Mouse (Mus musculus) neural tube, embryonic 13.5 days (tissue): ENCODE data around the gene Pard3. TPM values are rescaled to one million over a fixed set of nuclear protein-coding genes. Genes with fewer than 3 reads are reported as not detected.

Experiments used
- ATAC-seq: fragments of 200-750 bp; cut with Nextera tagmentation; 2 replicates; pipeline ENCODE4 v1.8.0; 2017; ENCODE audit warnings: low read depth, mild to moderate bottlenecking, moderate TSS enrichment, moderate library complexity
- H3K27ac ChIP-seq: fragments of 300-500 bp; sonication (generic); replicated peaks from 2 replicates; pipeline ENCODE4 v1.5.1; 2015; ENCODE audit warnings: moderate library complexity, mild to moderate bottlenecking, inconsistent platforms
- H3K27me3 ChIP-seq: fragments of 300-500 bp; sonication (generic); 2 replicates; pipeline ENCODE4 v1.6.1; 2015; ENCODE audit warnings: mild to moderate bottlenecking, inconsistent platforms
- H3K36me3 ChIP-seq: fragments of 300-500 bp; sonication (generic); 2 replicates; pipeline ENCODE4 v1.6.1; 2015; ENCODE audit warnings: mild to moderate bottlenecking, inconsistent platforms
- H3K4me1 ChIP-seq: fragments of 300-500 bp; sonication (generic); replicated peaks from 2 replicates; pipeline ENCODE4 v1.6.1; 2015; ENCODE audit warnings: inconsistent platforms
- H3K4me2 ChIP-seq: fragments of 300-500 bp; sonication (generic); 2 replicates; pipeline ENCODE4 v1.6.1; 2015; ENCODE audit warnings: inconsistent platforms, mild to moderate bottlenecking, moderate library complexity
- H3K4me3 ChIP-seq: fragments of 300-500 bp; sonication (generic); 2 replicates; pipeline ENCODE4 v1.5.1; 2015; ENCODE audit warnings: mild to moderate bottlenecking, inconsistent platforms
- H3K9ac ChIP-seq: fragments of 300-500 bp; sonication (generic); 2 replicates; pipeline ENCODE4 v1.6.1; 2015; ENCODE audit warnings: moderate library complexity, mild to moderate bottlenecking, inconsistent platforms
- H3K9me3 ChIP-seq: fragments of 300-500 bp; sonication (generic); 2 replicates; pipeline ENCODE4 v1.6.1; 2016; ENCODE audit warnings: inconsistent platforms
- WGBS: fragments of 180-500 bp; shearing (Covaris S2); methylation state at CpG from one replicate; pipeline ENCODE4 v1.1.7; 2015; 5-methylcytosine and 5-hydroxymethylcytosine counted together
- polyA plus RNA-seq: library from polyadenylated mRNA; unstranded; fragments of >200 nt; fragmentation: Nextera tagmentation; extraction: Ambion mirVana; gene quantifications from 2 replicates; pipeline ENCODE4 v1.2.1, GENCODE M21; 2015

The Pard3 gene
- polyA plus RNA-seq, 1 experiment from 2014 or later = 20.9 TPM

- Histone ChIP-seq H3K9ac (no peak overlapping the region), H3K36me3 (no peaks in the 10 kb centered on the region), H3K27me3 (no peaks in the 10 kb centered on the region), H3K4me2 (no peak overlapping the region), H3K27ac (no peak overlapping the region), H3K9me3 (no peaks in the 10 kb centered on the region; the same call in 1 of the 2 replicates), H3K4me3 (no peak overlapping the region), H3K4me1 (peaks cover 12% of the 10 kb centered on the region; the same call in 1 of the 2 replicates)
- ATAC-seq = no peak
- WGBS = 91% methylated on average over 3 of the region's 3 CpGs
Observed at GRCm38 (mm10) chr8:127344421-127344820, 280.7 kb downstream of the Pard3 start.

- H3K4me2 ChIP-seq = no peak overlapping the region
- H3K27me3 ChIP-seq = no peaks in the 10 kb centered on the region
- 80% methylated on average over 1 of the region's 1 CpGs for WGBS
- no peak for ATAC-seq
- no peak overlapping the region for H3K4me3 ChIP-seq
- no peak overlapping the region for H3K27ac ChIP-seq
- H3K36me3 ChIP-seq = no peaks in the 10 kb centered on the region
- no peaks in the 10 kb centered on the region; the same call in 1 of the 2 replicates for H3K9me3 ChIP-seq
- H3K4me1 ChIP-seq = peaks cover 12% of the 10 kb centered on the region; the same call in 1 of the 2 replicates
- H3K9ac ChIP-seq = no peak overlapping the region
Observed at GRCm38 (mm10) chr8:127345912-127346423, 282.3 kb downstream of the Pard3 start.

GRCm38 (mm10) chr8:127347890-127348495 is 284.3 kb downstream of the Pard3 start:
- Histone ChIP-seq H3K9me3 (no peaks in the 10 kb centered on the region; the same call in 1 of the 2 replicates), H3K4me1 (peaks cover 12% of the 10 kb centered on the region; the same call in 1 of the 2 replicates), H3K27ac (no peak overlapping the region), H3K9ac (no peak overlapping the region), H3K36me3 (no peaks in the 10 kb centered on the region), H3K4me3 (no peak overlapping the region), H3K4me2 (no peak overlapping the region), H3K27me3 (no peaks in the 10 kb centered on the region)
- ATAC-seq = no peak
- WGBS = 93% methylated on average over 2 of the region's 2 CpGs

- Histone ChIP-seq H3K9ac (no peak overlapping the region), H3K36me3 (no peaks in the 10 kb centered on the region), H3K27me3 (no peaks in the 10 kb centered on the region), H3K9me3 (no peaks in the 10 kb centered on the region), H3K27ac (no peak overlapping the region), H3K4me1 (peaks cover 8% of the 10 kb centered on the region), H3K4me3 (no peak overlapping the region), H3K4me2 (no peak overlapping the region)
- ATAC-seq = no peak
Observed at GRCm38 (mm10) chr8:127361796-127362195, 298.1 kb downstream of the Pard3 start.

GRCm38 (mm10) chr8:127368347-127368746 is 304.7 kb downstream of the Pard3 start:
- H3K27me3 ChIP-seq = no peaks in the 10 kb centered on the region
- WGBS = 49% methylated on average over 3 of the region's 3 CpGs
- no peak overlapping the region for H3K27ac ChIP-seq
- H3K4me1 ChIP-seq = peaks cover 7% of the 10 kb centered on the region
- H3K4me2 ChIP-seq = no peak overlapping the region
- no peak overlapping the region for H3K4me3 ChIP-seq
- H3K9me3 ChIP-seq = no peaks in the 10 kb centered on the region
- H3K36me3 ChIP-seq = peaks cover 9% of the 10 kb centered on the region
- no peak overlapping the region for H3K9ac ChIP-seq
- ATAC-seq = no peak

- Histone ChIP-seq H3K9me3 (no peaks in the 10 kb centered on the region), H3K9ac (no peak overlapping the region), H3K36me3 (peaks cover 9% of the 10 kb centered on the region), H3K4me3 (no peak overlapping the region), H3K27ac (no peak overlapping the region), H3K4me2 (no peak overlapping the region), H3K27me3 (no peaks in the 10 kb centered on the region), H3K4me1 (peaks cover 8% of the 10 kb centered on the region)
- WGBS = 93% methylated on average over 16 of the region's 16 CpGs
- no peak for ATAC-seq
Observed at GRCm38 (mm10) chr8:127371326-127371949, 307.7 kb downstream of the Pard3 start.

GRCm38 (mm10) chr8:127377775-127378174 is 314.1 kb downstream of the Pard3 start:
- Histone ChIP-seq H3K27ac (no peak overlapping the region), H3K27me3 (no peaks in the 10 kb centered on the region), H3K9ac (no peak overlapping the region), H3K4me1 (peaks cover 25% of the 10 kb centered on the region), H3K4me3 (no peak overlapping the region), H3K9me3 (no peaks in the 10 kb centered on the region), H3K36me3 (peaks cover under 1% of the 10 kb centered on the region; the same call in 1 of the 2 replicates), H3K4me2 (no peak overlapping the region)
- no peak for ATAC-seq
- WGBS = 16% methylated on average over 2 of the region's 2 CpGs

GRCm38 (mm10) chr8:127378994-127379858 is 315.5 kb downstream of the Pard3 start:
- ATAC-seq = peak; percentile 93
- no peaks in the 10 kb centered on the region for H3K9me3 ChIP-seq
- WGBS = 34% methylated on average over 11 of the region's 11 CpGs
- no peak overlapping the region for H3K4me3 ChIP-seq
- peaks cover 22% of the 10 kb centered on the region for H3K4me1 ChIP-seq
- peak overlapping the region; percentile 82 for H3K27ac ChIP-seq
- H3K27me3 ChIP-seq = no peaks in the 10 kb centered on the region
- H3K36me3 ChIP-seq = peaks cover 11% of the 10 kb centered on the region
- H3K4me2 ChIP-seq = no peak overlapping the region
- 0 out of 2 replicates have a peak overlapping the region, but pooled peaks have one; percentile 41 for H3K9ac ChIP-seq

GRCm38 (mm10) chr8:127381259-127381658 is 317.6 kb downstream of the Pard3 start:
- no peak for ATAC-seq
- Histone ChIP-seq H3K27ac (no peak overlapping the region), H3K9ac (no peak overlapping the region), H3K27me3 (no peaks in the 10 kb centered on the region), H3K9me3 (no peaks in the 10 kb centered on the region), H3K4me2 (no peak overlapping the region), H3K4me1 (peaks cover 18% of the 10 kb centered on the region), H3K4me3 (no peak overlapping the region), H3K36me3 (peaks cover 11% of the 10 kb centered on the region)
- 94% methylated on average over 3 of the region's 3 CpGs for WGBS

- peaks cover 24% of the 10 kb centered on the region for H3K36me3 ChIP-seq
- no peak for ATAC-seq
- no peaks in the 10 kb centered on the region for H3K4me1 ChIP-seq
Observed at GRCm38 (mm10) chr8:127392700-127393099, 329.0 kb downstream of the Pard3 start.

GRCm38 (mm10) chr8:127395488-127395887 is 331.8 kb downstream of the Pard3 start:
- ATAC-seq = no peak
- Histone ChIP-seq H3K9ac (no peak overlapping the region), H3K4me1 (no peaks in the 10 kb centered on the region), H3K4me2 (no peak overlapping the region), H3K9me3 (no peaks in the 10 kb centered on the region), H3K27me3 (no peaks in the 10 kb centered on the region), H3K4me3 (no peak overlapping the region), H3K27ac (no peak overlapping the region), H3K36me3 (peaks cover 14% of the 10 kb centered on the region)
- 81% methylated on average over 4 of the region's 4 CpGs for WGBS

More at GRCm38 (mm10) chr8:127392700-127393099, 329.0 kb downstream of the Pard3 start:
- no peak overlapping the region for H3K9ac ChIP-seq
- H3K27ac ChIP-seq = no peak overlapping the region
- peaks cover 7% of the 10 kb centered on the region for H3K9me3 ChIP-seq
- H3K4me3 ChIP-seq = no peak overlapping the region
- H3K27me3 ChIP-seq = no peaks in the 10 kb centered on the region
- H3K4me2 ChIP-seq = no peak overlapping the region

- Histone ChIP-seq H3K36me3 (no peaks in the 10 kb centered on the region), H3K4me3 (no peak overlapping the region), H3K9ac (no peak overlapping the region), H3K4me1 (peaks cover 12% of the 10 kb centered on the region; the same call in 1 of the 2 replicates), H3K27me3 (no peaks in the 10 kb centered on the region), H3K27ac (no peak overlapping the region), H3K9me3 (no peaks in the 10 kb centered on the region), H3K4me2 (no peak overlapping the region)
- no peak for ATAC-seq
Observed at GRCm38 (mm10) chr8:127405815-127406214, 342.1 kb downstream of the Pard3 start.
